Mouse (Mus musculus) neutrophil, adult 83 days (primary cell): ENCODE results near the gene Snrnp40. TPM values are rescaled to one million over a fixed set of nuclear protein-coding genes. Genes with fewer than 3 reads are reported as not detected.

Experiments
- total RNA-seq, 2 experiments: library from RNA; stranded (reverse); gene quantifications; one replicate each; pipeline ENCODE4 v1.2.4; 2023

Snrnp40 gene
- 10 to 100 TPM; 37.5 to 47.8 TPM for total RNA-seq

DNA sequence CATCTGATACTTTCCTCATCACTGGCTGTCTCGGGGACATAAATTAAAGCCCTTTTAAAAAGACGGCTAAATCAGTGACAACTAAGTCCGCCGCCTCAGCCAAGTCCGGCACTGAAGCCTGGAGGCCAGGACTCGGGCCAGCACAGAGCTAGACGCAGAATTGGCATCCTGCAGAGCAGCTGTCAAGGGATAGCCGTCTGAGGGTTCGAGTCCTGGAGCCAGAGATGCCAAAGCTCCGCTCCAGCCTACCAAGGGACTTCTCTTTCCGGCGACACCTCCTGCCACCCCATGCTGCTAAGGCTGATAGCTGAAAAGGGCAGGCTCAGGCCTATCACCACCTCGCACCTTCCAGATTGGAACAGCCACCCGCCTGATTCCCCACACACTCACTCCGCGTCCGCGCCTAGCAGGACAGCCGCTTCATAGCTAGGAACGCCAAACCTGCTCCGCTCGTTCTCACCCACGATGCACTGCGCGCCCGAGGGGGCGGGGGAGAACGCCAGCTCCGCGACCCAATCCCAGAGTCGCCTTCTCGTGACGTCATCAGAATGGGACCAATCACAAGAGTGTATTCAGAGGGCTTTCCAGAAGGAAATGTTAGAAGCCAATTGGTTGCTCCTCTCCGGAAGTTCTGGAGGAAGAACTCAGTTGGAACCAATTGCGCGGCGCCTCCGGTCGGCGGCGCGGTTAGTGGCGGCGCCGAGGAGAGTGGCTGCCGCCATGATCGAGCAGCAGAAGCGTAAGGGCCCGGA, at the start of gene Snrnp40, which contains the start of gene Zcchc17:
Snrnp40 (plus strand) TSS at position 647 of the 752 bp plus-strand sequence.
Zcchc17 (minus strand) TSS at position 458 of the 752 bp plus-strand sequence.

Other genes starting within 250 kb of the Snrnp40 start
- under 1 TPM in 1 of 2 experiments, not detected in 1; 0.55 TPM for gene Hcrtr1, start 220.8 kb upstream of the Snrnp40 start, total RNA-seq
- 10 to 100 TPM; 59.7 to 64.9 TPM for gene Tinagl1, start 185.0 kb upstream of the Snrnp40 start, total RNA-seq
- not detected for gene Gm853, start 137.7 kb upstream of the Snrnp40 start, total RNA-seq
- gene Serinc2, start 80.9 kb upstream of the Snrnp40 start, total RNA-seq: 1 to 10 TPM; 1.3 to 1.7 TPM
- under 1 TPM in 1 of 2 experiments, not detected in 1; 0.53 TPM for gene Fabp3, start 51.5 kb upstream of the Snrnp40 start, total RNA-seq
- gene Gm10570, start 51.5 kb upstream of the Snrnp40 start, total RNA-seq: not detected
- gene Zcchc17, start 189 bp upstream of the Snrnp40 start, total RNA-seq: 10 to 100 TPM; 16.6 to 18.8 TPM
- gene Nkain1, start 214.0 kb downstream of the Snrnp40 start, total RNA-seq: 1 to 10 TPM in 1 of 2 experiments, under 1 TPM in 1; 0.70 to 1.5 TPM